26 mouse cellular contexts compared by ENCODE assay signal in genomic region chr9:33407517-33407916, GRCm38 (mm10).
"Had no signal": no experiment of that assay in that cellular context is flagged by ENCODE, and none has a peak within 500 bp of the region (broad histone marks: within the 10 kb centered on the region; RNA-seq: fewer than 3 reads in every experiment).

No protein-coding gene starts in this region.

- DNase-seq: left cerebral cortex, postnatal 4 days; liver; liver, embryonic 13.5 days; liver, postnatal 0 days; lung, adult 18-20 months; lung, adult 2 months; lung, embryonic 14.5 days; lung, postnatal 10 days; lung, postnatal 14 days; lung, postnatal 36 days; lung, postnatal 4 days; midbrain, embryonic 14.5 days had no signal

- ATAC-seq: liver, embryonic 12.5 days; liver, postnatal 0 days; lung, postnatal 0 days; midbrain, embryonic 13.5 days; midbrain, embryonic 15.5 days; midbrain, embryonic 16.5 days had no signal

- H3K27me3 ChIP-seq: limb, embryonic 12.5 days; limb, embryonic 13.5 days; limb, embryonic 15.5 days; liver, embryonic 12.5 days; liver, embryonic 13.5 days; liver, embryonic 15.5 days; lung, embryonic 15.5 days; megakaryocyte, embryonic 14.5 days; midbrain, embryonic 12.5 days; midbrain, embryonic 13.5 days; midbrain, embryonic 15.5 days; neural tube, embryonic 12.5 days; neural tube, embryonic 13.5 days had no signal
